Mouse (Mus musculus) T-cell, adult 2 months (primary cell): Measurements from ENCODE around the gene Mknk1.

Experiments
- DNase-seq: peaks from one replicate; pipeline ENCODE4 v3.0.0; 2022; ENCODE audit warnings: low spot score

Gene Mknk1

DNA sequence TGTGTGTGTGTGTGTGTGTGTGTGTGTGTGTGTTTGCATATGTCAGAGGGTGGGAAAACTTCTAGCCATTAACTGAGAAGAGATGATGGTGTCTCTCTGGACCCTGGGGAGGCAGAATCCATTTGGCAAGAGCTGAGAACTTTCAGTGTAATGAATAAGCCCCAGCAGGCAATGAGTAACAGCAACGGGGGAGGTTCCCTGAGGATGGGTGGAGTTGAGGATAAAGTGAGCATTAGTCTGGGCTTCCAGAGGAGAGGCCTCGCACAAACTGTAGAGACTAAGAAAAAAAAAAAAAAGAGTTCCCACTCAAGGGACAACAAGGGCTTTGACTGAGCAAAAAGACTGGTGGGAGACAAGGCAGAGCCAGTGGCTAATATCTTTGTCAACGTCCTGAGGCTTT is 55.3 kb downstream of the Mknk1 start:
- no peak for DNase-seq

DNA sequence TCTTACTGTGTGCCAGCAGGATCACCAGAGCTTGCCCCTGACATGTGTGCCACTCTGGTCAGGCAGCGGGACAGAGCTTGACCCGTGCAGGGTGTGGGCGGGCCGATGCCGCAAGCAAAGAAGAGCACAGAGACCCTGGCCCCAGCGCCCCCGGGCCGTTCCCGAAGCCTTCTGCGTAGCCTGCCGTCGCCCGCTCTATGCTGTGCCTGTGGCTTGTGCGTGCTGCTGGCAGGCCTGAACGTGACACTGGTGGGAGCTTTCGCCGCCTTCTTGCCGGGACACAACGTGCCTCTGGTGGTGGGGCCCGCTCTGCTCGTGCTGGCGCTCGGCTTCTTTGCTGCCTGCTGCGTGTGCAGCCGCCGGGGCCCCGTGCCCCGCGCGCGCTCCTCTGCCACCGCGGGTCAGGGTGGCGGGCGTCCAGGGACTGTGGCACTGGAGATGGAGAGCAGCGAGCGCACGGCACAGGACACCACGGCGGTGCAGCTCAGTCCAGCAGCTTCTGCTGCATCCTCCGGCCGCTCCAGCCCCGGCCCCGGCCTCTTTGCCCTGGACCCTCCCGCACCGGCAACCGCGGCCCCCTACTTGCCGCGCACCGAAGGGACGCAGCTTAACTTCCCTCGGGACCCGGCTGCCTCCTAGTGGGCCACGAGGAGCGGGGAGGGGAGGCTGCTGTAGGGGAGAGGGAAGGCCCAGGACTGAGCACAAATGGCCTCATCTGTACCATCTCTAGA is 59.1 kb downstream of the Mknk1 start:
- no peak for DNase-seq

DNA sequence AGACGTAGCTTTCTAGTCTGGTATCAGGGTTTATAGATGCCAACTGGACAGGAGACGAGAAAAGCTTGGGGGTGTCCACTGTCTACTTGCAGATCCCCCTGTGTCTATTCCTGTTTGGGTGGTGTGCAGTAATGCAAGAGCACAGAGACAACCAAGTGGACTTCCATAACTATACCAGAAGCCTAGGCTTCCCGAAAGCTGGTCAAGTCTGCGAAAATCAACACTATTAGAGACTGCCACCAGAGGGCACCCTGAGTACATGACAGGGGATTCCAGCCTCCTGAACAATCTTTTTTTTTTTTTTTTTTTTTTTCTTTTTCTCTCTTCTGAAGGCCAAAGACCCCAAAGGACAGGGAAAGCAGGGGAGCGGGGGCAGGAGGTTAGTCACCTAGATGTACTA is 63.8 kb downstream of the Mknk1 start:
- peak; percentile 52 for DNase-seq

- DNase-seq: no peak
These were observed 65.4 kb downstream of the Mknk1 start for GRCm38 (mm10) chr4:115904375-115904774.

DNA sequence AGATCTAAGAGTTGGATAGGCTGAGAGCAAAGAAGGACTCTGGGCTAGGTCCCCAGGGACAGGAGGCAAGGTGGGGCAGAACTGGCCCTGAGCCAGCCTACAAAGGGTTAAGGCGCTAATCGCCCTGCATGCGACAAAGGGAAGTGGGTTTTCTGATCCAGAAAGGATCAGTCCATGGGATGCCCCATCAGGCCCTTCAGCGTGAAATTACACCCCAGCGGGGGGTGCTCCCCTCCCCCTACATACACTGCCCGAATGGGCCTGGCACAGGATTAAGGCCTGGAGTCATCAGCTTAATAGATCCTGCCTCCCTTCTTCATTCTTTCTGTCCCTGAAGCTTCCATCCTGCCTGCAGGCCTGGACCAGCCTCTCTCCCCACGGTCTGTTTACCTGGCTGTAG is 66.7 kb downstream of the Mknk1 start:
- DNase-seq: no peak

DNA sequence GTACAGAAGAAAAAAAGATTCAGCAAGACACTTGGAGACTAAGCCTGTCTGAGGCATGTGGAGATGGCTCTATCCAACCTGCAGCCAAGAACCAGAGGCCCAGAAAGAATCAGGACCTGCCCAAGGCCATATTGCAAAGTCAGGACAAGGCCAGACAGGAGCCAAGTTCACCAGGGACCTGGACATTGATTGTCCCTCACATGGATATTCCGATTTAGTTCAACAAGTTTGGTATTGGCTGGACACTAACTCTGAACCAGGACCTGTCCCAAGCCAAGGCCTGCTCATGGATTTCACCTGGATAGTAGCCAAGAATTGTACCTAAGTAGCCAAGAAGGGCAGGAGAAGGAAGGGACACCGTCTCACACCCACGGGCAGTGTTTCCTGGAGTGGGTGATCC is 67.8 kb downstream of the Mknk1 start:
- no peak for DNase-seq

GRCm38 (mm10) chr4:115907994-115908393 is 69.0 kb downstream of the Mknk1 start:
- DNase-seq: no peak

DNA sequence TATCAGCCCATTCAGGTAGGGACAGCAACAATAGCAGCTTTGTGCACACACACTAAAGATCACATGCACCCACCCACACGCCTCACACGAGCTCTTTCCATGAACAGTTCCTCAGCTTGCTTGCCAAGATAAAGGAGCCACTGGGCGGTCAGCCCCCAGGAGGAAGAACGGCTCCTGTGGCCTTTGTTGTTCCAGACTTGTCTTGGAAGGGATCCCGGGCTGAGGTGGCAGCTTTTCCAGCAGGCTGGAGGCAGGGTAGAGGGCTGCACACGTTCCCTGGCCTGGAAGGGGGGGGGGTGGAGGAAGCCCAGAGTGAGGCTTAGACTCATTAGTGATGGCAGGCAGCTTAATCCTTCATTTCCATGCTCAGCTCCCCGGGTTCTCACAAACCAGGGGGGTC is 69.6 kb downstream of the Mknk1 start:
- no peak for DNase-seq

DNA sequence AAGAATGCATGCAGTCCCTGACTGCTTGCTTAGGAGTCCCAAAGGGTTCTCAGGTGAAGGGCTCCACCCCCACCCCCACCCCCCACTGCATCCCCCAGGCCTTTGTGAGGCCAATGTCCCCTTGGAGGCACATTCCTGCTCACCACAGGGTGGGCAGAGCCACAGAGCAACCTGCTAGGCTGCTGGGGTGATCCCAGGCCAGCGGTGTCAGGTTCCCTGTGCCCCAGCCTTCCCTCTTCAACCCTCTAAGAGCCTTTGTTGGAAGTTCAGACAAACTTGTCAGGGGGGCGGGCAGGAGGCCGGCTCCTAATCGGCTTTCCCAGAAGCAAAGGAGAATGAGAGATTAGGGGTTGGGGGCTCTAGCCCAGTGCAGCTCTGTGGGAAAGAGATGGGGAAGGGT is 72.6 kb downstream of the Mknk1 start:
- DNase-seq: no peak

DNA sequence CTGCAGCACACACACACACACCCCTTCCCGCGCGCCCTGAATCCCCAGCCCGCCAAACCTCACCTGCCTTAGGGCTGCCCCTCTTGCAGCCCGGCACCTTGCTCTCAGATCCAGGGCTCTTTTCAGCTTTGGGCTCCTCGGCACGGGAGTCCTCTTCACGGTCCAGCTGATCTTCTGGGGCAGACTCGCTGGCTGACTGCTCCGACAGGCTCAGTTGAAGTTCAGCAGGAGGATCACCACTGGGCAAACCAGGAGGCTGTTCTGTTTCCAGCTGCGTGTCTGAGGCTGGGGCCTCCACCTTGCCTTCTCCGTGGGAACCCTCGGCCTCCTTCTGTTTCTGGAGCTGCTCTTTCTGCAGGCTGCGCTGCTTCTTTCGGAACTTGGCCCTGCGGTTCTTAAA is 80.9 kb downstream of the Mknk1 start:
- DNase-seq: no peak

DNA sequence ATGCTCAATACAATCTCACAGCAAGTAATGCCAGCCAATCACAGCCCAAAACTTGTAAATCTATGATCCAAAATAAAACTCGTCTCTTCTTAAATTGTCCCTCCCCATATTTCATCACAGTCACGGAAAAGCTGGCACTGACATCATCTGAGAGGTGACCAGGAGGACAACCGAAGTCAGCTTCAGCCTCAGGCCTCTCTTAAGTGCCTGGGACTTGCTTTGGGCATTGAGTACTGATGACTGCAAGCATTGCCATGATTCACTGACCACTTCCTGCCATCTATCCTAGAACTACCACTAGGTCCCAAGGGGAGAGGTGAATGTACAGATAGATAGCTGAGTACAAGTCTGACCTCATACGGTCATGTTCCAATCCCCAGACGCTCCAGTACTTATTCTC is 83.7 kb downstream of the Mknk1 start:
- no peak for DNase-seq

GRCm38 (mm10) chr4:115923262-115923880 is 84.4 kb downstream of the Mknk1 start:
- DNase-seq: no peak

- no peak for DNase-seq
These were observed 88.6 kb downstream of the Mknk1 start for GRCm38 (mm10) chr4:115927637-115928036.
